Mouse (Mus musculus) thymus, postnatal 10 days (tissue): ENCODE measurements at regions not wholly inside any gene's neighbourhood (a gene's known extent, or its start where the extent isn't known, plus 50 kb on each side); places are given as distances from the start of the nearest gene placed in this dataset.

Source experiments
- DNase-seq, 2 experiments: peaks; one replicate each; pipeline ENCODE4 v3.0.0; 2021; ENCODE audit warnings: low spot score in 2 of 2

- no peak for DNase-seq
Measured at GRCm38 (mm10) chr11:26881635-26882034, 287.8 kb upstream of the Vrk2 start.
